Mouse (Mus musculus): ENCODE data around the gene Bbs12. TPM values are rescaled to one million over a fixed set of nuclear protein-coding genes. Genes with fewer than 3 reads are reported as not detected.

Bbs12 gene
- total RNA-seq, 2 experiments from 2014 or later = 0.52 to 0.69 TPM

DNA sequence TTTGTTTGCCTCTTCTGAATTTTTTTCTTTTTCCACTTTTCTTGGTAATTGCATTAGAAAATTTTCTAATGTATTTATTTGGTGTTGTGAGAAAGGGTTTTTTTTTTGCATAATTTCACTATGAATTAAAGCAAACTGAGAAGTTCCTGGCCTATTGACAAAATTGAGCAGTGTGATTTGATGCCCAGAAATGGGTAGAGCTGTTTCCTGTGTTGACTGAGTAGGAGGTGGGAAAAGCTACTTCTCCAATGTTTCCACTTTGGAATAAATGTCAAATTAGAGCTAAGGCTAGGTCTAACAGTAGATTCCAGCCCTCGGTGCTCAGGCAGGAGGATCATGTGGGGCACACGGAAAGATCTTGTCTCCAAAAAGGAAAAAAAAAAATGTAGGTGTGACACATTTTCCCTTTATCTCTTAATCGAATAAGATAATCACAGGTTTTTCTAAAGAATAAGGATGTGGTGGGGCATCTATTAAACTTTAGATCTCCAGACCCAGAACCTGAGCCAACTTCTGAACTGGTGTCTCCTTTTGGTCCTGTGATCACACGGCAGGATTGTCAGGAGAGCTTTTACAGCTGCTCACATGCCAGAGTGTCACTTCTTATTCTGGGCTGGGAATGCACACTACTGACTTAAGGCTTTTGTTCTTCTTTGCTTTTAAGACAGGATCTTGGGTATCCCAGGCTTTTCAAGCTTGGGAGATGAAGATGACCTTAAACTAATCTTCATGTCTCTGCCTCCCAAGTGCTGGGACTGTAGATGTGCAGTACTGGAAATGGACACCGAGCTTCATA is 13.2 kb downstream of the Bbs12 start:
- intact Hi-C loops (cut with DNase I) = no loop called here

GRCm38 (mm10) chr3:37326627-37327026 is 14.3 kb downstream of the Bbs12 start:
- intact Hi-C loops (cut with DNase I) = no loop called here
- no peak for DNase-seq

More for the DNA sequence above, 13.2 kb downstream of the Bbs12 start:
- DNase-seq = no peak

- intact Hi-C loops (cut with DNase I) = no loop called here
- no peak for DNase-seq
Measured at GRCm38 (mm10) chr3:37328489-37328888, 16.1 kb downstream of the Bbs12 start.

GRCm38 (mm10) chr3:37329963-37330362 is 17.6 kb downstream of the Bbs12 start:
- DNase-seq = no peak
- intact Hi-C loops (cut with DNase I) = no loop called here

- no peak for DNase-seq
- intact Hi-C loops (cut with DNase I) = no loop called here
Measured at GRCm38 (mm10) chr3:37331999-37332449, 19.7 kb downstream of the Bbs12 start.

DNA sequence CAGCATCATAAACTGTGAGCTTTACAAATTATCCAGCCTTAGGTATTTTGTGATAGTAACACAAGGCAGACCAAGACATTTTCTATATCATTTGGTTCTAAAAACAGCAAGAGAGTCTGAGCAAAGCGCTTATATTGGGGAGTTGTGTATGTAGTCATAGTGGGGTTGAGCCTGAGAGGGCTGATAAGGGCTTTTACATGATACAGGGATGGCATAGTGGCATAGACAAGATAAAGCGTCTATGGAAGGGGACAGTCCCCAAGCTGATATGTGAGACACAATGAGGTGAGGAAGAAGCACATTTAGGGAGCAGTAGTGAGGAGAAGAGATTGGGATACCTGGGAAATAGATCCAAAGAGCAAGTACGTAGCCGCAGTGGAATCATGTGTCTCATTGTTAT is 21.7 kb downstream of the Bbs12 start:
- no peak for DNase-seq
- intact Hi-C loops (cut with DNase I) = no loop called here

GRCm38 (mm10) chr3:37341110-37341509 is 28.8 kb downstream of the Bbs12 start:
- DNase-seq = peak in 1 of 2 experiments; percentile 33

DNA sequence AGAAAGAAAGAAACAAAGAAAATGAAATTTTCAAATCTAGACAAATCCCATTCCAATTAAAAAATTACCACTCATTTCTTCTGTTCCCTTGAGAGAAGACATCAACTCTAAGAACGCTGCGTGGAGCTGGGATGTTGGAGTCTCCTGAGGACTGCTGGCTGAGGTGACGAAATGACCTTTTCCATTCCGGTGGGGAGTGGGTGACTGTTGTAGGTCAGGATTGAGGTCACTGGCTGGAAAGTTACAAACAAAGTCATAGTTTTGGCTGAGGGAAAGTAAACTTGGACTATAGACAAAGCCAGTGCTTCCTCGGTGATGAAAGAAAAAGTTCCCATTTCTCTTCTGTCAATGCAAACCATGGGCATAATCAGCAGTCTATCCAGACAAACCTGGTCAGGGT is 30.5 kb downstream of the Bbs12 start:
- intact Hi-C loops (cut with DNase I) = no loop called here
- DNase-seq = no peak

More at GRCm38 (mm10) chr3:37341110-37341509, 28.8 kb downstream of the Bbs12 start:
- intact Hi-C loops (cut with DNase I) = loop anchor here (2.0 kb wide), 1 partner anchor 74 kb away; no protein-coding TSS in a partner anchor

GRCm38 (mm10) chr3:37347671-37348070 is 35.3 kb downstream of the Bbs12 start:
- DNase-seq = no peak
- intact Hi-C loops (cut with DNase I) = loop anchor here (2.0 kb wide), 2 partner anchors 31 to 65 kb away; no protein-coding TSS in a partner anchor

- peak; percentile 43 to 53 for DNase-seq
- intact Hi-C loops (cut with DNase I) = loop anchor here (2.0 kb wide), 1 partner anchor 30 kb away; no protein-coding TSS in a partner anchor
Measured at GRCm38 (mm10) chr3:37348221-37349165, 36.1 kb downstream of the Bbs12 start, which contains the start of gene Fgf2. Gene Fgf2 (plus strand): TSS chr3:37348346.

- DNase-seq = no peak
- intact Hi-C loops (cut with DNase I) = loop anchor here (2.0 kb wide), 1 partner anchor 30 kb away; no protein-coding TSS in a partner anchor
Measured at GRCm38 (mm10) chr3:37349166-37349548, 36.8 kb downstream of the Bbs12 start.

GRCm38 (mm10) chr3:37350386-37350785 is 38.0 kb downstream of the Bbs12 start:
- DNase-seq = no peak
- intact Hi-C loops (cut with DNase I) = no loop called here

GRCm38 (mm10) chr3:37353951-37354481 is 41.7 kb downstream of the Bbs12 start:
- DNase-seq = peak in 1 of 2 experiments; percentile 40
- intact Hi-C loops (cut with DNase I) = no loop called here

GRCm38 (mm10) chr3:37354737-37355136 is 42.4 kb downstream of the Bbs12 start:
- no peak for DNase-seq
- intact Hi-C loops (cut with DNase I) = no loop called here

- peak in 1 of 2 experiments; percentile 43 for DNase-seq
- intact Hi-C loops (cut with DNase I) = no loop called here
Measured at GRCm38 (mm10) chr3:37360729-37361128, 48.4 kb downstream of the Bbs12 start.

DNA sequence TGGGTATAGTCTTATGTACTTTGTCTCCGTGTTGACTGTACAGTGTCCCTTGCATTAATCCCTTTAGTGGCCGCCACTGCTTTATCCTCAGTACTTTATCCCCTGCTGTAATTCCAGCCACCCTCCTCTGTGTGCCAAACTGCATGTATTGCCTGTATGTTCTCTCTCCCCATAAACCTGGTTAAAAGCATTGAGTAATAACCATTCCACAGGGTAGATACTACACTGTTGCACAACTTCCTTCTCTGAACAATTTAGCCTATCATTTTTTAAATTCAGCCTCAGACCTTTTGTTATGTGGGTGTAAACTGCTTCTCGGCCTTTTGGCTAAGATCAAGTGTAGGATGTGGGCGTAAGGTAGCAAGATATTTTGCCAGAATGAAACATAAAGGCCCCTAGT is 52.8 kb downstream of the Bbs12 start:
- intact Hi-C loops (cut with DNase I) = no loop called here
- DNase-seq = no peak

GRCm38 (mm10) chr3:37365976-37366375 is 53.6 kb downstream of the Bbs12 start:
- intact Hi-C loops (cut with DNase I) = no loop called here
- DNase-seq = no peak

DNA sequence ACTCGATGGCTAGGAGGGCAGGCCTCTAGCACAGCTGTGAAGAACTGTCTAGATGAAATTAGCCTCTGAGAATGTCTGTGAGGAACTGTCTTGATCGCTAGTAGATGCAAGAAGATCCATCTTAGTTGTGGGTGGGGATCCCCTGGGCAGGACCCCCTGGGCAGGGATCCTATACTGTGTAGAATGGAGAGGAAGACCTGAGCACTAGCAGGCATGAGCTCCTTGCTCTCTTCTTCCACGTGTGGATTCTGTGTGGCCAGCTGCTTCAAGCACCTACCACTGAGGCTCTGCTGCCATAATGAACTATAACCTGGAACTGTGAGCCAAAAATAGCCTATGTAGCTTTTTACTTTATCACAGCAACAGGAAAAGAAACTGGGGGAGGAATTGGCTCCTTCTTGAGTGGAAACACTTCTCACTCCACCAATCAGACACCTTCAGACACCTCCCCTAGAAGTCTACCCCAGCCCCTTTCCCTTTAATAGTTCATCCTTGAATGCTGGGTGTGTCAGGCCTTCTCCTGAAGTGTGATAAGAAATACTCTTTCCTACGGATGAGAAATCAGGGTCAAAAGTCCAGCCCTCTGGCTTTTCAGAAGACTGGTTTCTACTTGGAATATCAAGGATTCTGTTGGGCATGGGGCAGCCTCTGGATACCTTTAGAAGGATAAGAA is 54.2 kb downstream of the Bbs12 start:
- no peak for DNase-seq
- intact Hi-C loops (cut with DNase I) = no loop called here

GRCm38 (mm10) chr3:37370407-37370806 is 58.1 kb downstream of the Bbs12 start:
- intact Hi-C loops (cut with DNase I) = no loop called here
- no peak for DNase-seq
